Mouse (Mus musculus): ENCODE measurements at regions not wholly inside any gene's neighbourhood (a gene's known extent, or its start where the extent isn't known, plus 50 kb on each side); places are given as distances from the start of the nearest gene placed in this dataset.
A peak's percentile ranks its signal among the peaks of the same experiment; 100 is the strongest.

DNA sequence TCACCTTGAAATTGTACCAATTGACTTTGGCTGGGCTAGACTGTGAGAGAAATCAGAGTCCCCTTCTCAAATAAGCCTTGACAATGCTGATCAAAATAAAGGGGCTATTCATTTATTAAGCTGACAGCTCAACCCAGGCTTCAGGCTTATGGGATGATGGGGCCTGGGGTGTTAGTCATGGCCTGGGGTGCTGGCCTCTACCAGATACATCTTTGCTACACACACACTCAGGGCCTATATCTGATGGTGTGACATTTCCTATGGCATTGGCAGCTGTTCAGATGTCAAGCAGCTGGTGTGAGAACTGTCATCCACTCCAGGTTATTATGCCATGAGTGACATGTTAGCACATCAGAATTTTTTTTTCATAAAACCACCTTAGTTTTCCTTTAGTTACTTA lies 1396.2 kb downstream of the Mat2b start:
- no peak overlapping the region for H3K9ac ChIP-seq
- H3K27ac ChIP-seq: no peak overlapping the region
- no peak overlapping the region for H3K4me2 ChIP-seq (replicated peaks)
- H3K4me1 ChIP-seq (replicated peaks; ENCODE audit: control insufficient read depth, insufficient read depth, low read length): no peaks in the 10 kb centered on the region
- H3K36me3 ChIP-seq (replicated peaks; ENCODE audit: control insufficient read depth, insufficient read depth): no peaks in the 10 kb centered on the region
- H3K4me3 ChIP-seq (replicated peaks; ENCODE audit: low read length): no peak overlapping the region
- no peaks in the 10 kb centered on the region for H3K9me3 ChIP-seq (ENCODE audit: control insufficient read depth, low read length)
- H3K27me3 ChIP-seq (ENCODE audit: control insufficient read depth, insufficient read depth, low read length): no peaks in the 10 kb centered on the region
- DNase-seq (ENCODE audit: low spot score) (no peak), ATAC-seq (ENCODE audit: low FRiP score) (no peak)

GRCm38 (mm10) chr11:39255425-39255824 lies 1439.6 kb downstream of the Mat2b start:
- no peaks in the 10 kb centered on the region for H3K4me1 ChIP-seq (replicated peaks; ENCODE audit: control insufficient read depth, insufficient read depth, low read length)
- no peak overlapping the region for H3K4me3 ChIP-seq (replicated peaks; ENCODE audit: low read length)
- no peaks in the 10 kb centered on the region for H3K36me3 ChIP-seq (replicated peaks; ENCODE audit: control insufficient read depth, insufficient read depth)
- no peaks in the 10 kb centered on the region for H3K27me3 ChIP-seq (ENCODE audit: control insufficient read depth, insufficient read depth, low read length)
- no peak for ATAC-seq (ENCODE audit: low FRiP score)
- H3K9ac ChIP-seq: no peak overlapping the region
- no peaks in the 10 kb centered on the region for H3K9me3 ChIP-seq (ENCODE audit: control insufficient read depth, low read length)
- WGBS: 63% methylated on average over 1 of the region's 1 CpGs
- H3K27ac ChIP-seq: no peak overlapping the region
- H3K4me2 ChIP-seq (replicated peaks): no peak overlapping the region
- no peak for DNase-seq (ENCODE audit: low spot score)

GRCm38 (mm10) chr11:39228335-39228734 lies 1466.7 kb downstream of the Mat2b start:
- no peak overlapping the region for H3K4me3 ChIP-seq (replicated peaks; ENCODE audit: low read length)
- no peaks in the 10 kb centered on the region for H3K4me1 ChIP-seq (replicated peaks; ENCODE audit: control insufficient read depth, insufficient read depth, low read length)
- ATAC-seq (ENCODE audit: low FRiP score) (peak; percentile 86; the same call in 1 of the 2 replicates), DNase-seq (ENCODE audit: low spot score) (peak; percentile 39)
- no peak overlapping the region for H3K4me2 ChIP-seq (replicated peaks)
- WGBS: 22% methylated on average over 6 of the region's 6 CpGs
- no peak overlapping the region for H3K27ac ChIP-seq
- H3K36me3 ChIP-seq (replicated peaks; ENCODE audit: control insufficient read depth, insufficient read depth): no peaks in the 10 kb centered on the region
- H3K9ac ChIP-seq: no peak overlapping the region
- no peaks in the 10 kb centered on the region for H3K9me3 ChIP-seq (ENCODE audit: control insufficient read depth, low read length)
- no peaks in the 10 kb centered on the region for H3K27me3 ChIP-seq (ENCODE audit: control insufficient read depth, insufficient read depth, low read length)

DNA sequence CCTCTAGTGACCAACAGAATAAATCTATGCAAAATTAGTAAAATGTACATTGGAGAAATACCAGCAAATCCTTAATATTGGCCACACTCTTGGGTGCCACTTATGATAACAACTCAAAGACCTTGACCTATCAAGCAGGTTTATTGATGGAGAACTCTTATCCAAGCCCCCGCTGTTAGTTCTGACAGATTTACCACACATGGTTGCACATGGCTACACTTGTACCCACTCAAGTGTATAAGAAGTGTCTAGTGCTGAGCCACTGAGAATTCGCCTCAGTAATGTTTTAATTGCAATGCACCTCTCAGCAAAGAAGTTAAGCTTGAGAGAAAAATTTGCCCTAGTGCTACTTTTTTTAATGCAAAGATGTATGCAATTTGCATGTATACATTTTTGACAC lies 1470.3 kb downstream of the Mat2b start:
- H3K4me1 ChIP-seq (replicated peaks; ENCODE audit: control insufficient read depth, insufficient read depth, low read length): no peaks in the 10 kb centered on the region
- no peak overlapping the region for H3K4me2 ChIP-seq (replicated peaks)
- no peak for DNase-seq (ENCODE audit: low spot score)
- no peak overlapping the region for H3K9ac ChIP-seq
- H3K36me3 ChIP-seq (replicated peaks; ENCODE audit: control insufficient read depth, insufficient read depth): no peaks in the 10 kb centered on the region
- H3K4me3 ChIP-seq (replicated peaks; ENCODE audit: low read length): no peak overlapping the region
- no peaks in the 10 kb centered on the region for H3K9me3 ChIP-seq (ENCODE audit: control insufficient read depth, low read length)
- WGBS: 49% methylated on average over 2 of the region's 2 CpGs
- no peak for ATAC-seq (ENCODE audit: low FRiP score)
- H3K27me3 ChIP-seq (ENCODE audit: control insufficient read depth, insufficient read depth, low read length): no peaks in the 10 kb centered on the region
- no peak overlapping the region for H3K27ac ChIP-seq

DNA sequence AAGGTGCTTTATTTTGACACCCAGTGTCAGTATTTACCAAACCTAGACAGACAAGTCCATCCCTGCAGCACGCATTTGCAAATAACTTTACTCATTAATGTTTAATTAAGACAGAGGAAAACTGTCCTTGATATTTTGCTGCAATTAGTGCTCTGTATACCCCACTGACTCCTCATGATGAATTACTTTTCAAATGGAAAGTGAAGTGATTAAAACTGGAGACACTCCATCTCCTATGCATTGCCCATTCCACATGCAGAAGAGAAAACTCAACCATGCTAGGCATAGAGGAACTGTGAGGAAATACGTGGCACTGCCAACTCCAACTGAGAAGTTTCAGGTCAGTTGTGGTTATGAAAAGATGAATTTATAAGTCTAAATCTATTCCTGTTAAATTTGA lies 1471.6 kb downstream of the Mat2b start:
- 49% methylated on average over 2 of the region's 2 CpGs for WGBS
- H3K27ac ChIP-seq: no peak overlapping the region
- ATAC-seq (ENCODE audit: low FRiP score): no peak
- H3K4me3 ChIP-seq (replicated peaks; ENCODE audit: low read length): no peak overlapping the region
- H3K4me2 ChIP-seq (replicated peaks): no peak overlapping the region
- peak; percentile 51 for DNase-seq (ENCODE audit: low spot score)
- no peak overlapping the region for H3K9ac ChIP-seq
- no peaks in the 10 kb centered on the region for H3K9me3 ChIP-seq (ENCODE audit: control insufficient read depth, low read length)
- no peaks in the 10 kb centered on the region for H3K27me3 ChIP-seq (ENCODE audit: control insufficient read depth, insufficient read depth, low read length)
- no peaks in the 10 kb centered on the region for H3K4me1 ChIP-seq (replicated peaks; ENCODE audit: control insufficient read depth, insufficient read depth, low read length)
- H3K36me3 ChIP-seq (replicated peaks; ENCODE audit: control insufficient read depth, insufficient read depth): no peaks in the 10 kb centered on the region
